Mouse (Mus musculus) spleen, adult 2 months (tissue): Measurements from ENCODE around the gene Lrfn3.

Experiments
- CTCF ChIP-seq: fragments of 200-500 bp; IDR thresholded peaks from 2 replicates; pipeline ENCODE4 v1.5.1; 2011; ENCODE audit warnings: mild to moderate bottlenecking, inconsistent platforms; ENCODE audit not compliant: insufficient read depth, insufficient read length, insufficient replicate concordance; ENCODE audit errors: extremely low read depth
- POLR2A ChIP-seq: fragments of 200-500 bp; IDR thresholded peaks from 2 replicates; pipeline ENCODE4 v1.6.1; 2011; ENCODE audit warnings: low read depth, low read length, inconsistent platforms

DNA sequence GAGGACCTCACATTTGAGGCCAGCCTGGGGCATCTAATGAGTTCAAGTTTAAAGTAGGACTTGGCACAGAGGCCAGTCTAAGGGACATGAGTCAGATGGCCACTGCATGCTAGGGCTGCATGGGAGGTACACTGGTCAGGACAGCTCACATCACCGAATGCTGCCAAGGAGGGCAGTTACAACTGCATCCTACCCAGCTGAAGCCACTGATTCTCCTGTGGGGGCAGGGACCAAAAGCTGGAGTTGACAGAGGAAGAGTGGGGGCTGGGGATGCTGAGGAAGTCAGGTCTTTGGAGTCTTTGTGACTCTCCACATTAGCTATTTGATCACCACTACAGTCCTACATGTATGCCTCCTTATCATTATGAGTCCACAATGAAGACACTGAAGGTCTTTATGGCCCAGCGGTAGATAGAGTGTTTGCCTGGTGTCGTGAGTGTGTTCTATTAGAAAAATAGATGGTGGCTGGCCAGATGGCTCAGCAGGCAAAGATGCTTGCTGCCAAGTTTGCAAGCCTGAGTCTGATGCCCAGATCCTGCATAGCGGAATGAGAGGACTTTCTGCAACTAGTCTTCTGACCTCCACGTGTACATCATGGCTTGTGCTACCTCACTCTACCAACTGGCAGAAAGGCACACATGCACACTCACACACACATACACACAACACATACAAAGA is 23.0 kb downstream of the Lrfn3 start:
- TF ChIP-seq CTCF (no peak), POLR2A (no peak)
